In genomic region chr8:69775149-69775534, GRCm38 (mm10) we compare ENCODE assay signal across 8 mouse cellular contexts. TPM values are rescaled to one million over a fixed set of nuclear protein-coding genes. Genes with fewer than 3 reads are reported as not detected.
DNase-seq lines count a peak whose midpoint lies in the region; ATAC-seq and TF ChIP-seq lines count a peak whose summit lies in the region.

No protein-coding gene starts in this region.

- H3K27ac ChIP-seq in heart, embryonic 12.5 days (ENCODE audit: poor library complexity, severe bottlenecking), result no peak overlapping the region
- peak overlapping the region; percentile 100; the same call in 1 of the 2 replicates for H3K27ac ChIP-seq in forebrain, postnatal 0 days (ENCODE audit: low read depth, low read length)

- TF ChIP-seq CTCF in E14TG2a.4 (conservative IDR thresholded peaks at IDR 0.05; ENCODE audit: low read length), result no peak
- no peak for TF ChIP-seq CTCF in forebrain, postnatal 0 days (IDR thresholded peaks at IDR 0.05; ENCODE audit: low read depth)

- intact Hi-C loops in heart, postnatal 25 days (cut with DNase I), result no loop called here
- intact Hi-C loops in left cerebral cortex, postnatal 14 days (cut with DNase I), result no loop called here

- H3K9ac ChIP-seq in heart, embryonic 12.5 days, result no peak overlapping the region
- peak overlapping the region; percentile 97 for H3K9ac ChIP-seq in forebrain, postnatal 0 days

- H3K4me3 ChIP-seq in heart, embryonic 12.5 days, result peak overlapping the region; percentile 69; the same call in 1 of the 2 replicates
- H3K4me3 ChIP-seq in E14TG2a.4 (replicated peaks; ENCODE audit: low read length), result peak overlapping the region; percentile 94
- peak overlapping the region; percentile 79 for H3K4me3 ChIP-seq in forebrain, postnatal 0 days (ENCODE audit: low read depth, low read length)

- H3K9me3 ChIP-seq in heart, embryonic 12.5 days (replicated peaks), result no peaks in the 10 kb centered on the region
- H3K9me3 ChIP-seq in E14TG2a.4 (ENCODE audit: low read length), result no peaks in the 10 kb centered on the region
- H3K9me3 ChIP-seq in forebrain, postnatal 0 days (ENCODE audit: low read length), result no peaks in the 10 kb centered on the region

- DNase-seq in heart, postnatal 25 days (ENCODE audit: low spot score), result no peak
- DNase-seq in forebrain, postnatal 0 days, result no peak
- no peak for DNase-seq in adrenal gland, adult 8-10 months
- DNase-seq in urinary bladder, adult 18-20 months (ENCODE audit: low spot score in 2 of 2), result no peak
- no peak for DNase-seq in left cerebral cortex, postnatal 14 days (ENCODE audit: low spot score in 2 of 2)

- H3K36me3 ChIP-seq in heart, embryonic 12.5 days, result 0 out of 2 replicates have a peak, but pooled peaks cover 2% of the 10 kb centered on the region
- peaks cover 18% of the 10 kb centered on the region for H3K36me3 ChIP-seq in E14TG2a.4 (ENCODE audit: insufficient read depth, low read length)
- no peaks in the 10 kb centered on the region for H3K36me3 ChIP-seq in forebrain, postnatal 0 days (ENCODE audit: insufficient read depth)

- H3K27me3 ChIP-seq in heart, embryonic 12.5 days (replicated peaks), result no peaks in the 10 kb centered on the region
- no peaks in the 10 kb centered on the region for H3K27me3 ChIP-seq in E14TG2a.4 (ENCODE audit: insufficient read depth, low read length)
- no peaks in the 10 kb centered on the region for H3K27me3 ChIP-seq in forebrain, postnatal 0 days (ENCODE audit: insufficient read depth, low read length)

- no peak for ATAC-seq in heart, embryonic 12.5 days (ENCODE audit: insufficient number of reproducible peaks, low FRiP score)
- ATAC-seq in forebrain, postnatal 0 days, result 0 out of 2 replicates have a peak, but pooled peaks have one; percentile 0
- ATAC-seq in megakaryocyte, adult 5-6 weeks (ENCODE audit: poor library complexity, severe bottlenecking), result peak; percentile 56

- H3K4me2 ChIP-seq in heart, embryonic 12.5 days, result peak overlapping the region; percentile 50
- peak overlapping the region; percentile 50 for H3K4me2 ChIP-seq in forebrain, postnatal 0 days (ENCODE audit: low read depth)

- H3K4me1 ChIP-seq in heart, embryonic 12.5 days (replicated peaks), result peaks cover 20% of the 10 kb centered on the region
- H3K4me1 ChIP-seq in E14TG2a.4 (replicated peaks; ENCODE audit: low read depth, low read length), result peaks cover 44% of the 10 kb centered on the region
- H3K4me1 ChIP-seq in forebrain, postnatal 0 days (ENCODE audit: insufficient read depth), result peaks cover 7% of the 10 kb centered on the region

- 44% methylated on average over 2 of the region's 2 CpGs for WGBS in heart, embryonic 12.5 days
- WGBS in forebrain, postnatal 0 days, result 59% methylated on average over 2 of the region's 2 CpGs

RNA-seq across cellular contexts. Expression of gene Gm20422, which starts 0.5 kb away (rescaled TPM):
- 0.33 TPM in 1 of 2 replicates, not detected in the other for polyA plus RNA-seq in heart, embryonic 12.5 days (2016; fragmentation: Nextera tagmentation; extraction: Ambion mirVana)
- 1 to 10 TPM; 1.2 to 1.8 TPM for total RNA-seq in heart, postnatal 25 days (2021)
- total RNA-seq in forebrain, postnatal 0 days (2014; rRNA removed), result 0.23 and 3.5 TPM in 2 replicates
- polyA plus RNA-seq in forebrain, postnatal 0 days (2015; fragmentation: Nextera tagmentation; extraction: Ambion mirVana), result 0.33 and 1.2 TPM in 2 replicates
- total RNA-seq in megakaryocyte, adult 5-6 weeks (2015), result not detected in 2 replicates
- total RNA-seq in megakaryocyte, adult 5-6 weeks (2017), result 0.33 and 0.45 TPM in 2 replicates
- total RNA-seq in adrenal gland, adult 8-10 months (2022), result 1 to 10 TPM in 3 of 4 experiments, under 1 TPM in 1; 0.52 to 3.2 (median 2.6) TPM
- total RNA-seq in left cerebral cortex, postnatal 14 days (2021), result 1 to 10 TPM in 1 of 2 experiments, not detected in 1; 1.5 TPM

RNA-seq across cellular contexts. Expression of gene Atp13a1, which starts 15.8 kb away (rescaled TPM):
- polyA plus RNA-seq in heart, embryonic 12.5 days (2016; fragmentation: Nextera tagmentation; extraction: Ambion mirVana), result 34.4 and 36.7 TPM in 2 replicates
- 10 to 100 TPM; 15.0 to 15.1 TPM for total RNA-seq in heart, postnatal 25 days (2021)
- 61.0 and 74.4 TPM in 2 replicates for total RNA-seq in forebrain, postnatal 0 days (2014; rRNA removed)
- 37.3 and 39.6 TPM in 2 replicates for polyA plus RNA-seq in forebrain, postnatal 0 days (2015; fragmentation: Nextera tagmentation; extraction: Ambion mirVana)
- total RNA-seq in megakaryocyte, adult 5-6 weeks (2015), result 19.5 and 21.1 TPM in 2 replicates
- 15.6 and 16.9 TPM in 2 replicates for total RNA-seq in megakaryocyte, adult 5-6 weeks (2017)
- total RNA-seq in adrenal gland, adult 8-10 months (2022), result 10 to 100 TPM; 38.4 to 44.3 (median 40.4) TPM
- total RNA-seq in left cerebral cortex, postnatal 14 days (2021), result 10 to 100 TPM; 42.9 to 44.0 TPM

RNA-seq across cellular contexts. Expression of gene Zfp866, which starts 15.8 kb away (rescaled TPM):
- polyA plus RNA-seq in heart, embryonic 12.5 days (2016; fragmentation: Nextera tagmentation; extraction: Ambion mirVana), result 16.9 and 18.0 TPM in 2 replicates
- 10 to 100 TPM; 15.5 to 19.4 TPM for total RNA-seq in heart, postnatal 25 days (2021)
- total RNA-seq in forebrain, postnatal 0 days (2014; rRNA removed), result 47.5 and 59.2 TPM in 2 replicates
- 10.7 and 16.6 TPM in 2 replicates for polyA plus RNA-seq in forebrain, postnatal 0 days (2015; fragmentation: Nextera tagmentation; extraction: Ambion mirVana)
- total RNA-seq in megakaryocyte, adult 5-6 weeks (2015), result 23.6 TPM in 2 replicates
- total RNA-seq in megakaryocyte, adult 5-6 weeks (2017), result 24.9 and 27.2 TPM in 2 replicates
- total RNA-seq in adrenal gland, adult 8-10 months (2022), result 10 to 100 TPM; 22.8 to 34.3 (median 28.7) TPM
- 10 to 100 TPM; 27.9 to 28.9 TPM for total RNA-seq in left cerebral cortex, postnatal 14 days (2021)

RNA-seq across cellular contexts. Expression of gene Zfp963, which starts 25.4 kb away (rescaled TPM):
- 2.9 and 3.3 TPM in 2 replicates for polyA plus RNA-seq in heart, embryonic 12.5 days (2016; fragmentation: Nextera tagmentation; extraction: Ambion mirVana)
- 1 to 10 TPM; 2.1 to 2.8 TPM for total RNA-seq in heart, postnatal 25 days (2021)
- 5.0 TPM in 2 replicates for total RNA-seq in forebrain, postnatal 0 days (2014; rRNA removed)
- polyA plus RNA-seq in forebrain, postnatal 0 days (2015; fragmentation: Nextera tagmentation; extraction: Ambion mirVana), result 3.7 and 4.5 TPM in 2 replicates
- 7.2 and 8.0 TPM in 2 replicates for total RNA-seq in megakaryocyte, adult 5-6 weeks (2015)
- 3.7 and 5.5 TPM in 2 replicates for total RNA-seq in megakaryocyte, adult 5-6 weeks (2017)
- 1 to 10 TPM; 4.0 to 5.6 (median 4.7) TPM for total RNA-seq in adrenal gland, adult 8-10 months (2022)
- total RNA-seq in left cerebral cortex, postnatal 14 days (2021), result 1 to 10 TPM; 4.0 to 5.1 TPM

RNA-seq across cellular contexts. Expression of gene Gmip, which starts 33.3 kb away (rescaled TPM):
- polyA plus RNA-seq in heart, embryonic 12.5 days (2016; fragmentation: Nextera tagmentation; extraction: Ambion mirVana), result 8.5 and 8.6 TPM in 2 replicates
- total RNA-seq in heart, postnatal 25 days (2021), result 1 to 10 TPM; 4.9 to 5.5 TPM
- total RNA-seq in forebrain, postnatal 0 days (2014; rRNA removed), result 47.4 and 47.6 TPM in 2 replicates
- polyA plus RNA-seq in forebrain, postnatal 0 days (2015; fragmentation: Nextera tagmentation; extraction: Ambion mirVana), result 33.2 and 35.0 TPM in 2 replicates
- 60.6 and 62.2 TPM in 2 replicates for total RNA-seq in megakaryocyte, adult 5-6 weeks (2015)
- total RNA-seq in megakaryocyte, adult 5-6 weeks (2017), result 59.3 and 82.0 TPM in 2 replicates
- total RNA-seq in adrenal gland, adult 8-10 months (2022), result 10 to 100 TPM; 14.3 to 23.7 (median 18.9) TPM
- total RNA-seq in left cerebral cortex, postnatal 14 days (2021), result 10 to 100 TPM; 15.8 to 17.5 TPM
